Mouse (Mus musculus): ENCODE results near the gene Nt5c. TPM values are rescaled to one million over a fixed set of nuclear protein-coding genes. Genes with fewer than 3 reads are reported as not detected.

Gene Nt5c
- total RNA-seq (2012; rRNA removed) = 37.2 and 50.5 TPM in 2 replicates

- no peak for DNase-seq (ENCODE audit: low read depth, low spot score)
- no peaks in the 10 kb centered on the region for H3K9me3 ChIP-seq (ENCODE audit: control insufficient read depth, insufficient read depth, low read depth, low read length)
- TF ChIP-seq ZNF384 (IDR thresholded peaks at IDR 0.05; ENCODE audit: low read depth, low read length) (no peak), CHD2 (IDR thresholded peaks at IDR 0.05; ENCODE audit: low read depth, low read length) (no peak), ZC3H11A (IDR thresholded peaks at IDR 0.05; ENCODE audit: borderline replicate concordance, low read depth, low read length) (no peak), HCFC1 (IDR thresholded peaks at IDR 0.05; ENCODE audit: borderline replicate concordance, insufficient read depth, low read length) (peak; percentile 31; the same call in 1 of the 2 replicates), MAFK (IDR thresholded peaks at IDR 0.05; ENCODE audit: insufficient read depth, low read depth, low read length) (no peak)
- H3K4me1 ChIP-seq (ENCODE audit: control insufficient read depth in 2 of 2, insufficient read depth in 2 of 2, low read length in 2 of 2, poor library complexity in 1 of 2) = peaks cover 0 to 8% of the 10 kb centered on the region in 2 experiments; a peak in 2 of 4 replicates
- in situ Hi-C loops (cut with MboI; ENCODE audit: low sequenced_read_pairs in 2 of 2, unreplicated experiment in 2 of 2) = no loop called here
- no peak within 1 kb of the TSS for H3K27ac ChIP-seq (ENCODE audit: insufficient read depth, low read depth, low read length, poor library complexity, severe bottlenecking)
- peaks cover 9% of the 10 kb centered on the region; the same call in 1 of the 2 replicates for H3K36me3 ChIP-seq (ENCODE audit: control insufficient read depth, insufficient read depth, low read length, poor library complexity, severe bottlenecking)
- H3K9ac ChIP-seq (ENCODE audit: insufficient read depth, low read depth, low read length, poor library complexity, severe bottlenecking) = peak within 1 kb of the TSS; percentile 74
- H3K4me3 ChIP-seq (ENCODE audit: insufficient read depth in 1 of 2, low read depth in 1 of 2, low read length in 2 of 2, poor library complexity in 1 of 2, severe bottlenecking in 1 of 2) = peak within 1 kb of the TSS; percentile 80 to 81
Observed at GRCm38 (mm10) chr11:115491356-115492083, at the start of gene Nt5c. TSS of gene Nt5c (minus strand) at chr11:115491862.

GRCm38 (mm10) chr11:115538045-115538444 is 46.4 kb upstream of the Nt5c start:
- H3K9ac ChIP-seq (ENCODE audit: insufficient read depth, low read depth, low read length, poor library complexity, severe bottlenecking) = no peak overlapping the region
- H3K27ac ChIP-seq (ENCODE audit: insufficient read depth, low read depth, low read length, poor library complexity, severe bottlenecking) = no peak overlapping the region
- no peaks in the 10 kb centered on the region for H3K9me3 ChIP-seq (ENCODE audit: control insufficient read depth, insufficient read depth, low read depth, low read length)
- DNase-seq (ENCODE audit: low read depth, low spot score) = no peak
- in situ Hi-C loops (cut with MboI; ENCODE audit: low sequenced_read_pairs in 2 of 2, unreplicated experiment in 2 of 2) = no loop called here
- H3K36me3 ChIP-seq (ENCODE audit: control insufficient read depth, insufficient read depth, low read length, poor library complexity, severe bottlenecking) = peaks cover 7% of the 10 kb centered on the region
- TF ChIP-seq CHD2 (IDR thresholded peaks at IDR 0.05; ENCODE audit: low read depth, low read length) = no peak
- TF ChIP-seq ZNF384 (IDR thresholded peaks at IDR 0.05; ENCODE audit: low read depth, low read length) = peak; percentile 77; the same call in 1 of the 2 replicates
- H3K4me3 ChIP-seq (ENCODE audit: insufficient read depth in 1 of 2, low read depth in 1 of 2, low read length in 2 of 2, poor library complexity in 1 of 2, severe bottlenecking in 1 of 2) = no peak overlapping the region
- peaks cover 2 to 3% of the 10 kb centered on the region in 2 experiments for H3K4me1 ChIP-seq (ENCODE audit: control insufficient read depth in 2 of 2, insufficient read depth in 2 of 2, low read length in 2 of 2, poor library complexity in 1 of 2)

- Histone ChIP-seq H3K4me3 (ENCODE audit: insufficient read depth in 1 of 2, low read depth in 1 of 2, low read length in 2 of 2, poor library complexity in 1 of 2, severe bottlenecking in 1 of 2) (peak overlapping the region; percentile 53 to 68), H3K27ac (ENCODE audit: insufficient read depth, low read depth, low read length, poor library complexity, severe bottlenecking) (peak overlapping the region; percentile 99), H3K36me3 (ENCODE audit: control insufficient read depth, insufficient read depth, low read length, poor library complexity, severe bottlenecking) (peaks cover 14% of the 10 kb centered on the region), H3K9ac (ENCODE audit: insufficient read depth, low read depth, low read length, poor library complexity, severe bottlenecking) (peak overlapping the region; percentile 85), H3K4me1 (ENCODE audit: control insufficient read depth in 2 of 2, insufficient read depth in 2 of 2, low read length in 2 of 2, poor library complexity in 1 of 2) (peaks cover 3 to 6% of the 10 kb centered on the region in 2 experiments), H3K9me3 (ENCODE audit: control insufficient read depth, insufficient read depth, low read depth, low read length) (no peaks in the 10 kb centered on the region)
- in situ Hi-C loops (cut with MboI; ENCODE audit: low sequenced_read_pairs in 2 of 2, unreplicated experiment in 2 of 2) = no loop called here
- TF ChIP-seq HCFC1 (IDR thresholded peaks at IDR 0.05; ENCODE audit: borderline replicate concordance, insufficient read depth, low read length) (no peak), ZNF384 (IDR thresholded peaks at IDR 0.05; ENCODE audit: low read depth, low read length) (peak; percentile 86), ZC3H11A (IDR thresholded peaks at IDR 0.05; ENCODE audit: borderline replicate concordance, low read depth, low read length) (no peak), MAFK (IDR thresholded peaks at IDR 0.05; ENCODE audit: insufficient read depth, low read depth, low read length) (no peak)
- DNase-seq (ENCODE audit: low read depth, low spot score) = no peak
Observed at GRCm38 (mm10) chr11:115536856-115537568, 45.4 kb upstream of the Nt5c start.

GRCm38 (mm10) chr11:115536038-115536681 is 44.5 kb upstream of the Nt5c start, which contains the start of gene Sumo2:
TSS of gene Sumo2 (minus strand) at chr11:115536276.
- TF ChIP-seq HCFC1 (IDR thresholded peaks at IDR 0.05; ENCODE audit: borderline replicate concordance, insufficient read depth, low read length) (peak; percentile 66; the same call in 1 of the 2 replicates), ZNF384 (IDR thresholded peaks at IDR 0.05; ENCODE audit: low read depth, low read length) (0 out of 2 replicates have a peak, but pooled peaks have one; percentile 24), MAFK (IDR thresholded peaks at IDR 0.05; ENCODE audit: insufficient read depth, low read depth, low read length) (no peak)
- in situ Hi-C loops (cut with MboI; ENCODE audit: low sequenced_read_pairs in 2 of 2, unreplicated experiment in 2 of 2) = no loop called here
- Histone ChIP-seq H3K27ac (ENCODE audit: insufficient read depth, low read depth, low read length, poor library complexity, severe bottlenecking) (peak within 1 kb of the TSS; percentile 99), H3K4me3 (ENCODE audit: insufficient read depth in 1 of 2, low read depth in 1 of 2, low read length in 2 of 2, poor library complexity in 1 of 2, severe bottlenecking in 1 of 2) (peak within 1 kb of the TSS; percentile 84 to 99), H3K36me3 (ENCODE audit: control insufficient read depth, insufficient read depth, low read length, poor library complexity, severe bottlenecking) (peaks cover 22% of the 10 kb centered on the region), H3K4me1 (ENCODE audit: control insufficient read depth in 2 of 2, insufficient read depth in 2 of 2, low read length in 2 of 2, poor library complexity in 1 of 2) (peaks cover 3 to 6% of the 10 kb centered on the region in 2 experiments), H3K9ac (ENCODE audit: insufficient read depth, low read depth, low read length, poor library complexity, severe bottlenecking) (peak within 1 kb of the TSS; percentile 99), H3K9me3 (ENCODE audit: control insufficient read depth, insufficient read depth, low read depth, low read length) (no peaks in the 10 kb centered on the region)
- DNase-seq (ENCODE audit: low read depth, low spot score) = peak; percentile 97

Data from ES-E14 (cell line).